Mouse (Mus musculus) heart, embryonic 15.5 days (tissue): Measurements from ENCODE around the gene Lrrc37a. TPM values are rescaled to one million over a fixed set of nuclear protein-coding genes. Genes with fewer than 3 reads are reported as not detected.
"Not testable (repeated sequence)": the region's sequence is repeated elsewhere in the genome, so short reads cannot be mapped to it uniquely, and the experiment has no call there.

Source experiments
- ATAC-seq: fragments of 200-750 bp; cut with Nextera tagmentation; replicated peaks from 2 replicates; pipeline ENCODE4 v1.8.0; 2017; ENCODE audit warnings: low read depth, moderate TSS enrichment; ENCODE audit not compliant: insufficient number of reproducible peaks, insufficient read depth, low FRiP score
- H3K27ac ChIP-seq: fragments of 300-500 bp; sonication (generic); 2 replicates; pipeline ENCODE4 v1.5.1; 2015; ENCODE audit warnings: mild to moderate bottlenecking, inconsistent platforms
- H3K27me3 ChIP-seq: fragments of 300-500 bp; sonication (generic); 2 replicates; pipeline ENCODE4 v1.6.1; 2015; ENCODE audit warnings: inconsistent platforms
- H3K36me3 ChIP-seq: fragments of 300-500 bp; sonication (generic); 2 replicates; pipeline ENCODE4 v1.6.1; 2015; ENCODE audit warnings: mild to moderate bottlenecking, inconsistent platforms
- H3K4me1 ChIP-seq: fragments of 300-500 bp; sonication (generic); replicated peaks from 2 replicates; pipeline ENCODE4 v1.6.1; 2015; ENCODE audit warnings: inconsistent platforms
- H3K4me2 ChIP-seq: fragments of 300-500 bp; sonication (generic); 2 replicates; pipeline ENCODE4 v1.6.1; 2015; ENCODE audit warnings: inconsistent platforms, mild to moderate bottlenecking, moderate library complexity
- H3K4me3 ChIP-seq: fragments of 300-500 bp; sonication (generic); 2 replicates; pipeline ENCODE4 v1.5.1; 2015; ENCODE audit warnings: mild to moderate bottlenecking, inconsistent platforms
- H3K9ac ChIP-seq: fragments of 300-500 bp; sonication (generic); 2 replicates; pipeline ENCODE4 v1.6.1; 2015; ENCODE audit warnings: mild to moderate bottlenecking, inconsistent platforms
- H3K9me3 ChIP-seq: fragments of 300-500 bp; sonication (generic); replicated peaks from 2 replicates; pipeline ENCODE4 v1.6.1; 2016; ENCODE audit warnings: inconsistent platforms
- whole genome bisulfite sequencing: fragments of 180-500 bp; shearing (Covaris S2); methylation state at CpG from one replicate; pipeline ENCODE4 v1.1.7; 2015; ENCODE audit warnings: mixed read lengths; 5-methylcytosine and 5-hydroxymethylcytosine counted together
- polyA plus RNA-seq: library from polyadenylated mRNA; unstranded; fragments of >200 nt; fragmentation: Nextera tagmentation; extraction: Ambion mirVana; gene quantifications from 2 replicates; pipeline ENCODE4 v1.2.1, GENCODE M21; 2015

Lrrc37a gene
- not detected in 2 replicates for polyA plus RNA-seq

- no peaks in the 10 kb centered on the region for H3K36me3 ChIP-seq
- H3K27ac ChIP-seq = no peak within 1 kb of the TSS
- no peak within 1 kb of the TSS for H3K9ac ChIP-seq
- no peaks in the 10 kb centered on the region for H3K9me3 ChIP-seq
- no peak within 1 kb of the TSS for H3K4me2 ChIP-seq
- H3K4me1 ChIP-seq = no peaks in the 10 kb centered on the region
- H3K27me3 ChIP-seq = no peaks in the 10 kb centered on the region
- H3K4me3 ChIP-seq = no peak within 1 kb of the TSS
- WGBS = 79% methylated on average over 12 of the region's 12 CpGs
- ATAC-seq = no peak
Observed at GRCm38 (mm10) chr11:103504497-103504896, at the start of gene Lrrc37a. Lrrc37a (minus strand) TSS chr11:103504597.

- not testable (repeated sequence) for H3K4me1 ChIP-seq, H3K4me3 ChIP-seq, H3K27ac ChIP-seq, H3K4me2 ChIP-seq, H3K9me3 ChIP-seq, H3K27me3 ChIP-seq, H3K36me3 ChIP-seq, ATAC-seq, H3K9ac ChIP-seq
- 23% methylated on average over 1 of the region's 1 CpGs for WGBS
Observed at GRCm38 (mm10) chr11:103534973-103535372, 30.6 kb upstream of the Lrrc37a start.

- no peak for ATAC-seq
- Histone ChIP-seq H3K27ac (no peak overlapping the region), H3K4me3 (no peak overlapping the region), H3K36me3 (no peaks in the 10 kb centered on the region), H3K27me3 (no peaks in the 10 kb centered on the region), H3K4me2 (no peak overlapping the region), H3K9me3 (no peaks in the 10 kb centered on the region), H3K4me1 (no peaks in the 10 kb centered on the region), H3K9ac (no peak overlapping the region)
- WGBS = 73% methylated on average over 2 of the region's 2 CpGs
Observed at GRCm38 (mm10) chr11:103512111-103512510, 7.7 kb upstream of the Lrrc37a start.

GRCm38 (mm10) chr11:103464443-103464842 is 40.0 kb downstream of the Lrrc37a start:
- no peak for ATAC-seq
- WGBS = 68% methylated on average over 7 of the region's 7 CpGs

GRCm38 (mm10) chr11:103451105-103451504 is 53.3 kb downstream of the Lrrc37a start:
- not testable (repeated sequence) for ATAC-seq, H3K36me3 ChIP-seq, H3K4me3 ChIP-seq, H3K9me3 ChIP-seq, H3K9ac ChIP-seq, H3K4me2 ChIP-seq, H3K27me3 ChIP-seq, H3K4me1 ChIP-seq, H3K27ac ChIP-seq
- 70% methylated on average over 1 of the region's 1 CpGs for WGBS

More at GRCm38 (mm10) chr11:103464443-103464842, 40.0 kb downstream of the Lrrc37a start:
- Histone ChIP-seq H3K9me3 (no peaks in the 10 kb centered on the region), H3K4me1 (no peaks in the 10 kb centered on the region), H3K9ac (no peak overlapping the region), H3K36me3 (no peaks in the 10 kb centered on the region), H3K4me3 (no peak overlapping the region), H3K27ac (no peak overlapping the region), H3K27me3 (no peaks in the 10 kb centered on the region), H3K4me2 (no peak overlapping the region)

- H3K9ac ChIP-seq, H3K36me3 ChIP-seq, H3K9me3 ChIP-seq, H3K27me3 ChIP-seq, H3K4me1 ChIP-seq, H3K4me3 ChIP-seq, H3K27ac ChIP-seq, H3K4me2 ChIP-seq, ATAC-seq: not testable (repeated sequence)
- 89% methylated on average over 14 of the region's 14 CpGs for WGBS
Observed at GRCm38 (mm10) chr11:103449721-103450120, 54.7 kb downstream of the Lrrc37a start.

- no peaks in the 10 kb centered on the region for H3K4me1 ChIP-seq
- 86% methylated on average over 3 of the region's 3 CpGs for WGBS
- no peaks in the 10 kb centered on the region for H3K9me3 ChIP-seq
- no peak overlapping the region for H3K4me2 ChIP-seq
- H3K9ac ChIP-seq = no peak overlapping the region
- no peak for ATAC-seq
- no peak overlapping the region for H3K27ac ChIP-seq
- no peaks in the 10 kb centered on the region for H3K27me3 ChIP-seq
- no peak overlapping the region for H3K4me3 ChIP-seq
- no peaks in the 10 kb centered on the region for H3K36me3 ChIP-seq
Observed at GRCm38 (mm10) chr11:103443678-103444077, 60.7 kb downstream of the Lrrc37a start.

GRCm38 (mm10) chr11:103436282-103436681 is 68.1 kb downstream of the Lrrc37a start:
- H3K4me1 ChIP-seq = no peaks in the 10 kb centered on the region
- 63% methylated on average over 5 of the region's 5 CpGs for WGBS
- no peaks in the 10 kb centered on the region for H3K36me3 ChIP-seq
- no peak overlapping the region for H3K9ac ChIP-seq
- no peaks in the 10 kb centered on the region for H3K9me3 ChIP-seq
- H3K27me3 ChIP-seq = 0 out of 2 replicates have a peak, but pooled peaks cover 2% of the 10 kb centered on the region
- no peak for ATAC-seq
- H3K4me2 ChIP-seq = no peak overlapping the region
- H3K27ac ChIP-seq = no peak overlapping the region
- no peak overlapping the region for H3K4me3 ChIP-seq

- Histone ChIP-seq H3K4me1 (no peaks in the 10 kb centered on the region), H3K9me3 (no peaks in the 10 kb centered on the region), H3K27ac (no peak overlapping the region), H3K4me3 (no peak overlapping the region), H3K27me3 (no peaks in the 10 kb centered on the region), H3K4me2 (no peak overlapping the region), H3K36me3 (no peaks in the 10 kb centered on the region), H3K9ac (no peak overlapping the region)
- ATAC-seq = no peak
- WGBS = 16% methylated on average over 5 of the region's 5 CpGs
Observed at GRCm38 (mm10) chr11:103425031-103425430, 79.4 kb downstream of the Lrrc37a start.

GRCm38 (mm10) chr11:103419667-103420066 is 84.7 kb downstream of the Lrrc37a start:
- H3K4me2 ChIP-seq = no peak overlapping the region
- H3K27me3 ChIP-seq = no peaks in the 10 kb centered on the region
- no peak overlapping the region for H3K9ac ChIP-seq
- no peaks in the 10 kb centered on the region for H3K4me1 ChIP-seq
- H3K36me3 ChIP-seq = no peaks in the 10 kb centered on the region
- H3K4me3 ChIP-seq = no peak overlapping the region
- no peaks in the 10 kb centered on the region for H3K9me3 ChIP-seq
- ATAC-seq = no peak
- 83% methylated on average over 13 of the region's 13 CpGs for WGBS
- H3K27ac ChIP-seq = no peak overlapping the region

- no peaks in the 10 kb centered on the region for H3K4me1 ChIP-seq
- no peak overlapping the region for H3K4me3 ChIP-seq
- 71% methylated on average over 5 of the region's 5 CpGs for WGBS
- H3K36me3 ChIP-seq = no peaks in the 10 kb centered on the region
- H3K27me3 ChIP-seq = no peaks in the 10 kb centered on the region
- no peak overlapping the region for H3K4me2 ChIP-seq
- H3K27ac ChIP-seq = no peak overlapping the region
- no peaks in the 10 kb centered on the region for H3K9me3 ChIP-seq
- H3K9ac ChIP-seq = no peak overlapping the region
- ATAC-seq = no peak
Observed at GRCm38 (mm10) chr11:103419226-103419625, 85.2 kb downstream of the Lrrc37a start.

- Histone ChIP-seq H3K36me3 (no peaks in the 10 kb centered on the region), H3K4me1 (peaks cover 12% of the 10 kb centered on the region), H3K27ac (no peak overlapping the region), H3K27me3 (no peaks in the 10 kb centered on the region), H3K9ac (no peak overlapping the region), H3K4me3 (no peak overlapping the region), H3K4me2 (no peak overlapping the region), H3K9me3 (no peaks in the 10 kb centered on the region)
- WGBS = 78% methylated on average over 1 of the region's 1 CpGs
- no peak for ATAC-seq
Observed at GRCm38 (mm10) chr11:103413516-103413915, 90.9 kb downstream of the Lrrc37a start.
